Mouse (Mus musculus): Measurements from ENCODE around the gene Bcl2l13. TPM values are rescaled to one million over a fixed set of nuclear protein-coding genes. Genes with fewer than 3 reads are reported as not detected.
"Not testable (repeated sequence)": the region's sequence is repeated elsewhere in the genome, so short reads cannot be mapped to it uniquely, and the experiment has no call there.

Bcl2l13 gene
- polyA plus RNA-seq, 1 experiment from 2014 or later: 25.3 TPM

DNA sequence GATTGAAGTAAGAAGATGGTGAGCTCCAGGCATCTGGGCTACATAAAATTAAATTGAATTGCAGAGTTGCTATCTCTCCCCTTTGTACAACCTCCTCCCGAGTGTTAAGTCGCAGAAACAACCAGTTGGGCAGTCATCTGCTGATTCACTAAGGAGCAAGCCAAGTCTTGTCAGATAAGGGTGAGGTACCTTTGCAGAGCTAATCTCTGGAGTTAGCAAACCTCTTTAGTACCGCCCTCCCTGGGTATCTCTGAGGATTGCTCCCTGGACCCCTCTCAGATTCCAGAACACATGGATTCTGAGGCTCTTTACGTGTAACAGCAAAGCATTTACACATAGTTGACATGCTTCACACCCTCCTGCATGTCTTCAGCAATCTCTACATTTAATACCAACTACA, 3.9 kb upstream of the Bcl2l13 start:
- no peak for ATAC-seq (ENCODE audit: insufficient number of reproducible peaks, low FRiP score, low TSS enrichment, low read depth)

DNA sequence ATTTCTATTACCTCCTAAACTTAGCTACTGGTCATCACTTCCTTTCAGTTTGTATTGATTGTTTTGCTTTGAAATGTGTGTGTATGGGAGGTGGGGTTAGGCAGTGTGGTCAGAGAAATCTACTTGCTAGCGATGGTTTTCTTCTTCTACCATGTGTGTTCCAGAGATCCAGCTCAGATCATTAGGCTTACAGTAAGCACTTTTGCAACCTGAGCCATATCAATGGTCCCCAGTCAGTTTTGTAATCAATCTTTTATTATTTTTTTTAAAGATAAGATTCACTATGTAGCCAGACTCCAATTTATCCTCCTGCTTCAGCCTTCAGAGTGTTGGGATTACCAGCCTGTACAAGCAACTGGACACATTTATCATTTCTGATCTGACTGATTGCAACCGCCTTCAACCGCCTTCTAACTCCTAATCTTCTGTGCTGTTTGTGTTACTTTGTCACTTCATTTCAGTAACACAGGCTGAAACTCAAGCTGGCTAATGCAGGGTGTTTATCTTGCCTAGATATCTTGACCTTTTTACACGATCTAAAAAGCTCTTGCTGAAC, 1.2 kb upstream of the Bcl2l13 start:
- Histone ChIP-seq H3K9ac (no peak overlapping the region), H3K27me3 (no peaks in the 10 kb centered on the region), H3K4me2 (no peak overlapping the region), H3K36me3 (no peaks in the 10 kb centered on the region; the same call in 1 of the 2 replicates), H3K27ac (no peak overlapping the region), H3K4me3 (no peak overlapping the region), H3K9me3 (no peaks in the 10 kb centered on the region), H3K4me1 (peaks cover 8% of the 10 kb centered on the region; the same call in 1 of the 2 replicates)
- no peak for ATAC-seq (ENCODE audit: insufficient number of reproducible peaks, low FRiP score, low TSS enrichment, low read depth)
- WGBS: 78% methylated on average over 4 of the region's 4 CpGs

More for the DNA sequence above, 3.9 kb upstream of the Bcl2l13 start:
- Histone ChIP-seq H3K9ac (no peak overlapping the region), H3K36me3 (no peaks in the 10 kb centered on the region), H3K4me1 (peaks cover 7% of the 10 kb centered on the region; the same call in 1 of the 2 replicates), H3K9me3 (no peaks in the 10 kb centered on the region), H3K4me2 (no peak overlapping the region), H3K4me3 (no peak overlapping the region), H3K27ac (no peak overlapping the region), H3K27me3 (no peaks in the 10 kb centered on the region)
- 65% methylated on average over 4 of the region's 4 CpGs for WGBS

DNA sequence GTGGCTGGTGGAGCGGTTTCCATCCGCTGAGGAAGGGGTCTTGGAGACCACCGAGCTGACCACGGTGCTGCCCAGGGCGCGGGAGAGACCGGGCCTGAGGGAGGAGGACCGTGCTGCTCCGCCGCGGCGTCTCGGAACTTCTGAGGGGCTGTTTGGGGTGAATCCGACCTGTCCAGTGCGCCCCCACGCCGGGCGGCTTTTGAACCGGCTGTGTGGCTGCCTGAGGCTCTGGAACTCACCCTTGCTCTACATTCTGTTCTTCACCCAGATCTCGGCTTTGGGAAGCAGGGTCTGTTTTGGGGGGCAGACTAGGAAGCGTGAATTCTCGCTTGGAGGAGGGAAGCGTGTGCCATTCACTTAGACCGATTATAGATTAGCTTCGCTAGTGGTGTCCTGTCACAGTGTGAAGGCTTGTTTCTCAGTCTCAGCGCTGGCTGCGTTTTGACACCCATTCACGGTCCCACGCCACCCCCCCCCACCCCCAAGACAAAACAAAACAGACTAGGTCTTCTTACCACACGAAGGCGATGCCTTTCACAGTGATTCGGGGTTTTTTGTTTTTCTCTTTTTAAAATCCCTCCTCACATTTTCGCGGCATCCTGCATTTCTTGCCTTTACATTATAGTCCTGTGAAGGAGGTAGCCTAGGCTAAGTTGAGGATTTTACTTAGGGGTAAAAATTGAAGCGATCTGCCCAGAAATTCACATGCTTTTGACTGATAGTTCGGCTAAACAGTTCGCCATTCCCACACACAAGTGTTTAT, 558 bp downstream of the Bcl2l13 start:
- ATAC-seq (ENCODE audit: insufficient number of reproducible peaks, low FRiP score, low TSS enrichment, low read depth): peak; percentile 64
- Histone ChIP-seq H3K4me3 (peak overlapping the region; percentile 92), H3K27me3 (no peaks in the 10 kb centered on the region), H3K4me1 (peaks cover 8% of the 10 kb centered on the region; the same call in 1 of the 2 replicates), H3K9ac (peak overlapping the region; percentile 90), H3K9me3 (no peaks in the 10 kb centered on the region), H3K27ac (peak overlapping the region; percentile 96), H3K4me2 (peak overlapping the region; percentile 64), H3K36me3 (no peaks in the 10 kb centered on the region; the same call in 1 of the 2 replicates)
- WGBS: 5% methylated on average over 37 of the region's 37 CpGs

DNA sequence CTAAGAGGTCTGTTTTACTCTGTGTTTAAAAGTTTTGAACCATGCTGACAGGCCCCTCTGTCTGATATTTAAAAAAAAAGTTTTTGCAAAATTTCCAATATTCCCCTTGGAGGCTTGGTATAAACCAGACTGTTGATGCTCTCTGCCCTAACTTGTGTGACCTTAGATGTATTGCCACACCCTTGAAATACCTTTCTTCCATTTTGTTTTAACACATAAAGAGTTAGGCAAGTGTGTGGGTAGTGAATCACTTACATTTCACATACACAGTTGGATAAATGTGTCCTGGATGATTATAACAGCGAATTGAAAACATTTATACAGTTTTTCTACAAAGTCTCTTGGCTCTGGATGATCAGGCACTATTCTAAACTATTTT, 1.1 kb downstream of the Bcl2l13 start:
- Histone ChIP-seq H3K27ac (0 out of 2 replicates have a peak overlapping the region, but pooled peaks have one; percentile 96), H3K4me3 (peak overlapping the region; percentile 92), H3K4me2 (peak overlapping the region; percentile 64), H3K9me3 (no peaks in the 10 kb centered on the region), H3K36me3 (no peaks in the 10 kb centered on the region; the same call in 1 of the 2 replicates), H3K4me1 (peaks cover 8% of the 10 kb centered on the region; the same call in 1 of the 2 replicates), H3K27me3 (no peaks in the 10 kb centered on the region), H3K9ac (0 out of 2 replicates have a peak overlapping the region, but pooled peaks have one; percentile 90)
- no peak for ATAC-seq (ENCODE audit: insufficient number of reproducible peaks, low FRiP score, low TSS enrichment, low read depth)
- WGBS: 69% methylated on average over 1 of the region's 1 CpGs

DNA sequence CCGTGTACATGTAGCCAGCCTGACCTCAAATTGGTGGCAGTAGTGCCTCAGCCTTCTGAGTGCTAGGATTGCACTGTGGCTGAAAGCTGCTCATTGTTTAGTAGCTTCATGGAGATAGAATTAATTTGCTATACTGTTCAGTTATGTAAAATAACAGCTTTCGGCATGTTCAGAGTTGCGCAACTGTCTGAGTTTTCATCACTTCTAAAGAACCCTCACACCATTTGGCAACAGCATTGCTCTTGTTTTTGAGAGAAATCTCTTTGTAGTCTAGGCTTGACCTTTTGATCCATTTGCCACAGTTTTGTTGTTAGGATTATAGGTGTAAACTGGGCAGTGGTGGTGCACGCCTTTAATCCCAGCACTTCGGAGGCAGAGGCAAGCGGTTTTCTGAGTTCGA, 4.2 kb downstream of the Bcl2l13 start:
- H3K4me1 ChIP-seq: peaks cover 8% of the 10 kb centered on the region; the same call in 1 of the 2 replicates
- H3K4me2 ChIP-seq: no peak overlapping the region
- no peaks in the 10 kb centered on the region for H3K27me3 ChIP-seq
- WGBS: 91% methylated on average over 7 of the region's 7 CpGs
- H3K36me3 ChIP-seq: no peaks in the 10 kb centered on the region; the same call in 1 of the 2 replicates
- H3K9me3 ChIP-seq: no peaks in the 10 kb centered on the region
- H3K4me3 ChIP-seq: no peak overlapping the region
- H3K27ac ChIP-seq: no peak overlapping the region
- no peak overlapping the region for H3K9ac ChIP-seq
- no peak for ATAC-seq (ENCODE audit: insufficient number of reproducible peaks, low FRiP score, low TSS enrichment, low read depth)

DNA sequence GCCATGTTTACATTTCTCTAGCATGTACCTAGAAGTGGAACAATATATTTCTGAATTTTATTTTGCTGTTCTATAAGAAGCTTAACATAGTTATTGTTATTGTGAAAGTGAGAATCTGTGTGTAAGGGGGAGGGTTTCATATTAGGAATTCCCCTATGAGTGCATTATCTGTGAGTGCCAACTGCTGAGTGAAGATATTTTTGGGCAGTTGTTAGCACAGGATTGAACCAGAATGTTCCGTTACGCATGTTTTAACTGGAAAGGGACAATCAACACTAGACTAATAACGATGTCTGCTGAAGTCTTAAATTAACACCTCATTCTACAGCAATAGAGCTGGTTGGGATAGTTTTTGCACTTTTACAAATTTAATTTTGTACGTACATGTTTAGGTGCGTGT, 5.7 kb downstream of the Bcl2l13 start:
- no peaks in the 10 kb centered on the region for H3K9me3 ChIP-seq
- H3K4me1 ChIP-seq: peaks cover 5% of the 10 kb centered on the region; the same call in 1 of the 2 replicates
- H3K4me2 ChIP-seq: no peak overlapping the region
- H3K4me3 ChIP-seq: no peak overlapping the region
- H3K36me3 ChIP-seq: no peaks in the 10 kb centered on the region; the same call in 1 of the 2 replicates
- H3K9ac ChIP-seq: no peak overlapping the region
- no peaks in the 10 kb centered on the region for H3K27me3 ChIP-seq
- ATAC-seq (ENCODE audit: insufficient number of reproducible peaks, low FRiP score, low TSS enrichment, low read depth): no peak
- WGBS: 82% methylated on average over 5 of the region's 5 CpGs
- H3K27ac ChIP-seq: no peak overlapping the region

DNA sequence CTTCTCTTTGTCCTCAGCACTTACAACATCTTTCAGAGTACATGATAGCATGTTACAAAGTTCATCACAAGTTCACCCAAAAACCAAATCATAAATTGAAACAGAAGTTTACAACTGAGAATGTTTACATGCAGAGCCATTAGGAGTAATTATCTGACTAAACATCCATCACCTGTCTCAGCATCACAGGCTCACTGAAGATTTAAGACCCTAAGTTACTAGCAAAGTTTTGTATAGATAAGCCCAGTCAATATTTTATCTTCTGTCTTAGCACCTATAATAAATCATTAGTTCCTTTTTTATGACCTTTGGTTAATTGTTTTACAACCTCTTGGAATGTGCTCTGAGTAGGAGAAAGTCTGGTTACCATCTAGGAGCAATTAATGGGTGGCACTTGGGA, 14.7 kb downstream of the Bcl2l13 start:
- H3K9ac ChIP-seq; H3K4me1 ChIP-seq; ATAC-seq (ENCODE audit: insufficient number of reproducible peaks, low FRiP score, low TSS enrichment, low read depth); H3K9me3 ChIP-seq; H3K4me2 ChIP-seq; H3K27me3 ChIP-seq; H3K4me3 ChIP-seq; H3K27ac ChIP-seq: not testable (repeated sequence)
- H3K36me3 ChIP-seq: peaks cover 38% of the 10 kb centered on the region

DNA sequence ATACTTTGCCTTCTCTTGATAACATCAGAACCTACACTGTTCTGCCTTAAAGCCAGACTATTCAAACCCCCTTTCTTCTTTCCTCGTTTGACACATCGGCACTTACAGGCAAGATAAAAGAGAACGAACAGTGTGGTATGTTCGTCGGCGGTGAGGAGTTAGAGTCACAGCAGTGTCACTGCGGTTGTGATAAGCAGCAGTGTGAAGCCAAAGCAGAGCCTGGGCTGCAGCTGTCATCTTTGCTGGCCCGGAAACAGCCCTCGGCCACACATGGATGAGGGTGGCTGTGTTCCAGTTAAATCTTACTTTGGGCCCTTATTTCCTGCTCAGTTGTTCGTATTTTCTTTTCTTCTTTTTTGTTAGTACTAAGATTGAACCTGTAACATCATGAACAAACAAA, 18.4 kb downstream of the Bcl2l13 start:
- H3K4me1 ChIP-seq: no peaks in the 10 kb centered on the region
- no peak overlapping the region for H3K27ac ChIP-seq
- peaks cover 30% of the 10 kb centered on the region for H3K36me3 ChIP-seq
- no peak for ATAC-seq (ENCODE audit: insufficient number of reproducible peaks, low FRiP score, low TSS enrichment, low read depth)
- H3K9me3 ChIP-seq: no peaks in the 10 kb centered on the region
- WGBS: 85% methylated on average over 10 of the region's 10 CpGs
- H3K27me3 ChIP-seq: no peaks in the 10 kb centered on the region
- H3K4me3 ChIP-seq: no peak overlapping the region
- no peak overlapping the region for H3K9ac ChIP-seq
- no peak overlapping the region for H3K4me2 ChIP-seq

DNA sequence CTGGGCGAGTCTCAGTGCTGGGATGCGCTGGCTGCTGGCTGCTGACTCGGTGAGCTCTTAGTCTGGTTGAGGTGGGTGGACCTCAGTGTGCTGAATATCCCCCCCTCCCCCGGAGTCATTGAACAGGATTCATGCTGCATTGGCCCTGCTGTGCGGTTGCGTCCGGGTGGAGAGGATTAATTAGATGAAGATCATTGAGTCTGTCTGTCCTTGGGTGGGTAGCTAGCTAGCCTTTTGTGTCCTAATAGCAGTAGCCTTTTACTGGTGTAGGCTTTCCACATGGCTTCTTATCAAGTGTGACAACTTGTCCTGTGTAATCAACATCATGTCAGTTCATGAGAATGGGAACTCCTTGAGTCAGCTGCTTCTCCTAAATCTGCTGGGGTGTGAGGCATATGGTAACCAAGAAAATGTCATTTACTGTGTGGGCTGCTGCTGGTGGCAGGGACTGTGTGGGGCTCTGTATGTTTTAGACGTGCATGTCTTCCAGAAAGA, 22.3 kb downstream of the Bcl2l13 start:
- no peak overlapping the region for H3K9ac ChIP-seq
- H3K4me1 ChIP-seq: no peaks in the 10 kb centered on the region
- ATAC-seq (ENCODE audit: insufficient number of reproducible peaks, low FRiP score, low TSS enrichment, low read depth): no peak
- no peaks in the 10 kb centered on the region for H3K27me3 ChIP-seq
- no peaks in the 10 kb centered on the region for H3K9me3 ChIP-seq
- peaks cover 27% of the 10 kb centered on the region for H3K36me3 ChIP-seq
- 76% methylated on average over 8 of the region's 8 CpGs for WGBS
- H3K4me3 ChIP-seq: no peak overlapping the region
- no peak overlapping the region for H3K4me2 ChIP-seq
- H3K27ac ChIP-seq: no peak overlapping the region

DNA sequence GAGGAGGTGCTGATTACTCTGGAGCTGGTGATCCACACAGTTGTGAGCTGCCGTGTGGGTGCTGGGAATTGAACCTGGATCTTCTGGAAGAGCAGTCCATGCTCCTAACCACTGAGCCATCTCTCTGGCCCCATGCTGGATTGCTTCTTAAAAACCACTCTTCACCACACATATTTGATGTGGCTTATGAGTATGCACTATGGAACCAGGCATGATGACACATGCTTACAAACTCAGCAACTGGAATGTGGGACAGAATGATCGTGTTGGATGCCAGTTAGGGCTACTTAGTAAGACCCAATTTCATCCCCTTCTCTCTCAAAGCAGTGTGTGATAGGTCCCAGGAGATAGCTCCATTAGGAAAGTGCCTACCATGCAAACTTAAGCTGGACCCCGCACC, 24.1 kb downstream of the Bcl2l13 start:
- no peak overlapping the region for H3K27ac ChIP-seq
- 85% methylated on average over 3 of the region's 3 CpGs for WGBS
- peaks cover 18% of the 10 kb centered on the region for H3K36me3 ChIP-seq
- H3K27me3 ChIP-seq: no peaks in the 10 kb centered on the region
- no peak overlapping the region for H3K9ac ChIP-seq
- H3K4me3 ChIP-seq: no peak overlapping the region
- ATAC-seq (ENCODE audit: insufficient number of reproducible peaks, low FRiP score, low TSS enrichment, low read depth): no peak
- H3K4me2 ChIP-seq: no peak overlapping the region
- H3K4me1 ChIP-seq: no peaks in the 10 kb centered on the region
- no peaks in the 10 kb centered on the region for H3K9me3 ChIP-seq

DNA sequence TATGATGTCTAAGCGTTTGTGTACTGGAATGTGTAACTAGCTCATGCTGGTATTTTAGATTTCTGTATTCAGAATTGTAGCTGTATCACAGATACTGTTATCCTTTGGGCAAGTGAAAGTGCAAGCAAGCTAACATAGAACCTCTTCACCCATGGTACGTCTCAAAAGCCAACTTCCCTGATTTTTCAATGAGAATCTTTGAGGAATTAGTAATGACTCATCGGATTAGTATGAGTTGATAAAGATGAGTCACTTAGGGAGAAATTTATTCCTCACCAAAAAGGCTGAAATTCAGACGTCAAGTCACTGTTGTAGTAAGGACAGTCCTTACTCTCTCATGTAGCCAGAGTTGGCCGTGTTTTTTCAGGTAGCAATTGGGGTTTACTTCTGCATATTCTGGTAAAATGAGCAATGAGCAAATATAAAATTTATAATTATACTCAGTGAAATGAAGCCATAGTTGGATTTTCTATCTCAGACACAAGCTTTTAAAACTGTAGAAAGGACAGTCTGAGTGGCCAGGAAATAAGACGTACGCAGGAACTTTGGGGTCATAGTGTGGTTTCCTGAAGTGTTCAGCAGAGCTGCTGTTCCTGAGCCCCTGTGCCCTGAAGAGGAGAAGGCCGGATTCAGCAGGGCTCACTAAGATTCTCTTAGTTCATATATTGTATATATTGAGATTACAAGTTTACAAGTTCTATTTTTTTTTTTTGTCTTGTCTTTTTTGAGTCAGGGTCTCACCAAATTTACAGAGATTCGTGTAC, 30.2 kb downstream of the Bcl2l13 start:
- Histone ChIP-seq H3K4me1 (no peaks in the 10 kb centered on the region), H3K4me3 (no peak overlapping the region), H3K27me3 (no peaks in the 10 kb centered on the region), H3K9ac (no peak overlapping the region), H3K27ac (no peak overlapping the region), H3K9me3 (no peaks in the 10 kb centered on the region), H3K36me3 (no peaks in the 10 kb centered on the region), H3K4me2 (no peak overlapping the region)
- ATAC-seq (ENCODE audit: insufficient number of reproducible peaks, low FRiP score, low TSS enrichment, low read depth): no peak
- WGBS: 75% methylated on average over 9 of the region's 9 CpGs

DNA sequence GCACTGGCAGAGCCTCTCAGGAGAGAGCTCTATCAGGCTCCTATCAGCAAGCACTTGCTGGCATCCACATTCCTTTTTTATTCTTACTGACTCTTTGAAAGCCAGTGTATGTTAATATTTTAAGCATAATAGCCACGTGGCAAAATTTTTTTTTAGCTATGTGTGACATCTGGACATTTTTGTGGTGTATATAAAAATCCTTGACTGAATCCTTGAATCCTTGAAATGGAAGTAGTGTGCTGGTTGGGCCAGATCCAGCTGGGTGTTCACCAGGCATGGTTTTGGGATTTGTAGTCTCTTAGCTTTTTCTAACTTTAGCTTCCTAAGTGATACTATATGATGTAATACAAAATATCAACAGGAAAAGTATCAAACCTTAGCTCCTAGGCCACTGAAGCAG, 32.8 kb downstream of the Bcl2l13 start:
- WGBS: 48% methylated on average over 1 of the region's 1 CpGs

More for the DNA sequence above, 32.8 kb downstream of the Bcl2l13 start:
- no peaks in the 10 kb centered on the region for H3K9me3 ChIP-seq
- no peaks in the 10 kb centered on the region for H3K4me1 ChIP-seq
- no peak overlapping the region for H3K4me3 ChIP-seq
- no peaks in the 10 kb centered on the region for H3K27me3 ChIP-seq
- peaks cover 4% of the 10 kb centered on the region; the same call in 1 of the 2 replicates for H3K36me3 ChIP-seq
- no peak overlapping the region for H3K27ac ChIP-seq
- no peak overlapping the region for H3K4me2 ChIP-seq
- ATAC-seq (ENCODE audit: insufficient number of reproducible peaks, low FRiP score, low TSS enrichment, low read depth): no peak
- H3K9ac ChIP-seq: no peak overlapping the region

All from limb, embryonic 15.5 days (tissue).